Mouse (Mus musculus) ovary, postnatal 10 days (tissue): ENCODE results near the gene Tenm3.

Experiments used
- DNase-seq: peaks from one replicate; pipeline ENCODE4 v3.0.0; 2022; ENCODE audit warnings: low spot score

Gene Tenm3

DNA sequence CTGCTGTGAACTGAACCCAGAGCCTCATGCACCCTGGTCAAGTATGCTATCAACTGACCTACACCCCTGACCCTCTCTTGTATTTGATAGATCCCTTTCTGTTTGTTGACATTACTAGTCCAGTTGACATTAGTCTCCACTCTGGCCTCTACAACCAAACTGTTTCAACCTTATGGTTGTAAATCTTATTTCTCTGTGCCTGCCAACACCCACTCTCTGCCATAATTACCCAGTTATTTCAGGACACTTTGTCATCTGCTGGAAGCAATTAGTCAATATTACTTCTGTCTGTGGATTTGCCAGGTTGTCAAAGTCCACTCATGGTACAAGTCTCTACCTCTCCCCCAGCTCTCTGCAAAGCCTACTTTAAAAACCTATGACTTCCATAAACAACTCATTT, 326.3 kb downstream of the Tenm3 start:
- no peak for DNase-seq

DNA sequence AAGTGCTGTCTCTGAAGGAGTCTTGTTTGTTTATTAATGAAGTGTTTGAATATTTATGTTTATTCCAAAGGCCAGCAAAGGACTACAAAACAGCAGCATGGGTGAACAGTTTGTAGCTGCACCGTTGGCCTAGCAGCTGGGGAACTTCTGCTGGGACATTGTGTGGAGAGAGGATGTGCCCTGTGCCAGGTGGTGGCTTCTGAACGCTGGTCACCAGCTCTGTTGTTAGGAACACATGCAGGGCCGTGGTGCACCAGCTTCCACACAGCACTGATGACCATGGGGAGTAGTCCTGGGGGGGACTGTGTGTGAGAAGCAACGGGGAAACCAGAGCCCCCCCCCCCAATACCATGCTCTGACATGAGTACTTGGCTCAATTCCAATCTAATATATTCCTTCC, 329.5 kb downstream of the Tenm3 start:
- DNase-seq: no peak

GRCm38 (mm10) chr8:48513801-48514200, 329.9 kb downstream of the Tenm3 start:
- DNase-seq: no peak

DNA sequence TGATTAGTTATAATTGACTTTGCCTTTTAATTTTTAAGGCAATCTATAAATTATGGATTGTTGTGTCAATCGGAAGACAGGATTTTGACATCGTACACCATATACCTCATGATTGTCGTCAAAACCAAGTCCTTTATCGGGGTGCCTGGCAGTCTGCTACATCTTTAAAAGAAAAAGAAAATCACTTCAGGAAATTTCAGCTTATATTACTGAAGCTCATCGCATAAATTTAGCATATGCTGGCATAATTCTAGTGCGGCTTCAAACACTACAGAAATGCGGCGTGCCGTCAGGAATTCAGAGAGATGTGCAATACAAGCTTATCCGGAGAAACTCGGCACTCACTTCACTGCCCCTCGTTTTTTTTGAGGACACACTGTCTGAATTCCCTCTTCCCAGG, 332.2 kb downstream of the Tenm3 start:
- DNase-seq: no peak

DNA sequence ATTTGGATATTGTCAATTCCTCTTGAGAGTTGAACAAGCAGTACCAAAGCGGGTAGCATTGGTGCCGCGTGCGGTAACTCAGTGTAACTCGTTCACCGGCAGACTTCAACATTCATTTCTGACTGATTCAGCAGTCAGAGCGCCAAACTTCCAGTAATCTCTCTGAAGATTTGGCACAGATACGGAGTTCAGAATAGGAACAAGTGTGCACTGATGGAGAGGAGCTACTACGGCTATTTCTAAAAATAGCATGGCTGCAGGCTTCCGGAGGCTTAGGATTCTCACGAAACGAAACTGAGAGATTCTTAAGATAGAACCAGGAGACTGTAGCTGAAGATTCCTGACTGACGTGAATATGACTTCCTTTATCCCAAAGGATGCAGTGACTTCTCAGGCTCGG, 332.6 kb downstream of the Tenm3 start:
- no peak for DNase-seq

GRCm38 (mm10) chr8:48508641-48509599, 334.8 kb downstream of the Tenm3 start:
- DNase-seq: no peak

DNA sequence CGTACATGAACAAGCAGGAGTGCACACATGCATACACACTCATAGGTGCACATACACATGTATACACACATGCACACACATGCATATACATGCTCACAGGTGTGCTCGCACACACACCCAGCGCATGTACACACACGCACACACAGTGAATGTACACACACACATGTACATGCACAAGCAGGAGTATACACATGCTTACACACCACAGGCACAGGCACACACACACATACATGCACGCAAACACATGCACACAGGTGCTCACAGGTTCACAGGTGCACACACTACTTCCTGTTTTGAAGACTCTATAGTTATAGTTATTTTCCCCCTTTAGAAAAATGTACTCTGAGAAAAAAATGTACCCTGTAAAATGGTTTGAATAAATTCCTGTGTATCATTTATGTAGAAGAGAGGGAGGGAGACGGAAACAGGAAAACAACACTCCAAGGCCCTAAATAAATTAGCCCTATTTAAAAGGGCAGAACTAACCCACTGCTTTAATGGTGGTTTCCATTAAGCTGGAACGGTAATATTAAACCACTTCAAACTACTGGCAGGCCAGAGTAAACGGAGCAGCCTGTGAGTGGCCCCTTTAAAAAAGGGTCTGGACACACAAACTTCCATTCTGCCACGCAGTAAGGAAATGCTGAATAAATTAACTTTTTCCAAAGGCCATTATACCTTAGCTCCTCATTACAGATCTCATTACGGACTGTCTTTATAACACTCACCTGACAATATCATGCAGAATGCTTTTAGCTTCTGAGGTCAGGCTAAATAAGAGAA, 335.8 kb downstream of the Tenm3 start:
- no peak for DNase-seq

DNA sequence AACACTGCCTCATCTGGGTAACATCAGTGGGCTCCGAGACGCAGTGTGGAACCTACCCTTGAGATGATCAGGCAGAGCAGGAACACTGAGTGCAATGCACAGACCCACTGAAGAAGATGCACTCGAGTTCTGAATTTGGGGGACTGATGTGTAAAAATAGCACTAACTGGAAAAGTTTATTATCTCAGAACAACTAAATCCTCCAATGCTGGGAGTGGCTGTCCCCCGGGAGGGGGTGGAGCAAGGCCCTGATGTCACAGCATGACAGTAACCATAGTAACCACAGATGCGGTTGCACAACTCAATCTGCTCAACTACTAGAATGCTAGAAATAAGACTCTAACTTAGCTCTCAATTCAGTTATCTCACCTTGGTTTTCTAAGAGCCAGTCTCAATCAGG, 351.3 kb downstream of the Tenm3 start:
- DNase-seq: no peak

GRCm38 (mm10) chr8:48490635-48491165, 353.1 kb downstream of the Tenm3 start:
- DNase-seq: no peak

- DNase-seq: no peak
Observed at GRCm38 (mm10) chr8:48489936-48490634, 353.7 kb downstream of the Tenm3 start.

GRCm38 (mm10) chr8:48489417-48489816, 354.3 kb downstream of the Tenm3 start:
- DNase-seq: no peak

GRCm38 (mm10) chr8:48488809-48489208, 354.9 kb downstream of the Tenm3 start:
- DNase-seq: no peak

GRCm38 (mm10) chr8:48484143-48484542, 359.6 kb downstream of the Tenm3 start:
- no peak for DNase-seq

DNA sequence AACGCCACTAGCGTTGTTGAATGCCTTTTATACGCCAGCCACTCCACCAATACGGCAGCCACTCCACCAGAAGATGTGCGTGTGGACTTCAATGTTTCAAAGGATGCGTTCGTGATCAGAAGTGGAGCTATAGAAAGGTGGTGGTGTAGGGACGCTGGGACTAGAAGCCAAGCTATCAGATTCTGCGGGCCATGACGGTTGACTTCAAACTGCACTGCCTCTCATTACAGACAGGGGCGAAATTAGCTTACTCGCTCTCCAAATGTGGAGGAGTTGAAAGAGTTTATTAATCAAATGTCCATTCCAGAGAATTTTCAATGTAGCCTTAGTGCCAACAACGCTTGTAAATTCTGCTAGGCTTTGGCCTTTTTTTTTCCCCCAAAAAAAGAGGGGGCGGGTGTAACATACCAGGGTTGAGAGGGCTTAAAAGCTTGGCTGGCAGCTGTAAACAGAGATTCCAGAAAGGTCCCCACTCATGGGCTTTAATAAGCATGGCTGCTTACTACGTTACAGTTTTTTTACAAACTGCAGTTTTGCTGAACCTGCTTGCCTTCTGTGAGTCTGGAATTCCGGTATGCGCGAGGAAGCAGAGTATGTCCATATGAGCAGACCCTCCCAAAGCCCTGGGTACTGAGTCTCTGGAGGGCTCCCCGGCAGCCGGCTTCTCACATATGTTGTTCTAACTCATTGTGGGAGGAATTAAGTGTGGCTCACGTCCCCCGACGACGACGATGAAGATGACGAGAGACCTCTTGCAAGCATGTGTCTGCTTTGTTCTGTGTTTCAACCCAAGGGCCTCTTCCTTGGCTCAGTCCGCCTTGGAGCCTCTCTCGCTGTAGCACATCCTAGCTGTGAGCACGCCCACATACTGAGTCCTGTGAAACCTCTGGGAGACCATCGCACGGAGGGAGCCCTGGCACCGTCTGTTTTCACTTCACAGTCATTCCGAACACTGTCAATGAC, 361.8 kb downstream of the Tenm3 start:
- DNase-seq: no peak

GRCm38 (mm10) chr8:48477371-48477935, 366.3 kb downstream of the Tenm3 start:
- no peak for DNase-seq

GRCm38 (mm10) chr8:48476896-48477295, 366.9 kb downstream of the Tenm3 start:
- no peak for DNase-seq

DNA sequence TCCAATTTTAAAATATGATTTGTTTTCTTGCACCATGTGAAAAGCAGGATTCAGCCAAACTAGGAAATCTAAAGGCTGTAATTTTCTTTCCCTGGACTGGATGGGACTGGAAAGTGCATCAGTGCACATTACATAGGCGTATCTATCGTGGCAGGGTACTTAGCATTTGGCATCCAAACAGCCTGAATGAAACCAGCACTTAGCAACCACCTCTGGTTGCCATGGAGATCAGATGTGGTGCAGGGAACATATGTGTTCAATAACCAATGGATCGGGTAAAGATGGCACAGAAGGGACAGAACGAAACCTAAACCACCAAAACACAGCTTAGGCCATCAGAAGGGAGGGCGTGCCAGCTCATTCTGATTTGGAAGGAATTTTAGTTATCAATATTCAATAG, 376.1 kb downstream of the Tenm3 start:
- no peak for DNase-seq

DNA sequence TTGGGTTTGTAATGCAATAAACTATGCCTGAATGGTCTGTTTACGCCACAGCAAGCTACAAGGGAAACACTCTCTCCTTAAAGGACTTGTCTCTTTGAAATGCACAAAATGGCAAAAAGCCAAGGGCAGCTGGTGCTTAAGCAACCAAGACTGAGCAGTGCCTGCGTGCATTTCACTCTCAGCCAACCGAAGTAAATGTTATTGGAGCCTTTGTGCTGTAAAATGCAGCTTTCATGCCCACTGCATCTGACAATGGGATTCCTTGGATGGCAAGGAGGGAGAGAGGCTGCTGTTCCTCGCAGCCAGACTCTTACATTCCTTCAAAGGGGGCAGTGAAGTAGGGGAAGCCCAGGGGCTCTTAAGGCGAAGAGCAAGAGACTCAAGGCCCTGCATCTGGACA, 385.4 kb downstream of the Tenm3 start:
- no peak for DNase-seq

DNA sequence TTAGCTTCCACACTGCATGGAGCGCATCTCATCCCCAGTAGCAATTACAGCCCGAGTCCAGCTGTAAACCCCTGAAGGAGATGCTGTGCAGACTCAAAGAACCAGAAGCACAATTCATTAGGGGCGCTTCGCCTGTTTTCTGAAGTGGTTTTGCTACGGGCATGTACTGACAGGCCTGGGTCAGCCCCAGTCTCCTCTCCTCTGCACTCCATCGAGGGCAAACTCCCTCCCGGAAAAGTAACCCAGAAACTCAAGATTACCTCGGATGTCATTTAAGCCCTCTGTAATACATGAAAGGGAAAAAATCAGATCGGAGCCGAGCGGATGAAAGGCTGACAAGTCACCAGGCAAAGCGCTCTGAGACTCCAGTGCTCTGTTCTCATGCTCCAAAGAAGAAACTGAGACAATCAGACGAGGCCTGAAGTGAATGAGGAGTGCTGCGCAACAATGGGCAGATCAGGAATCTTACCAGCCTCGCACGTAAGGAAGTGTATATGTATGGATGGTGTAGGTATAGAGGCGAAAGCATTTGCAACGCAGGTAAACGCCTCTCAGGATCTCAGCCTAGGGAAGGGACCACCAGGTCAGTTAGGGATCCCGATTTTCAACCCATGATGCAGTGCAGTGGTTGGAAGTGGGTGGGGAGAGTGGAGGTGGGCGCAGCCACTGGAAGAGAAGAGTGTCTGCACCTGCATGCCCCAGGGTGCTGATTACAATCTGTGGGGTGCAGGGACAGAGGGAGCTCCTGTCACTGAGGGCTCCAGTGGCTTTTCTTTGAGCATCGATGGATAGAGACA, 387.2 kb downstream of the Tenm3 start:
- DNase-seq: no peak

DNA sequence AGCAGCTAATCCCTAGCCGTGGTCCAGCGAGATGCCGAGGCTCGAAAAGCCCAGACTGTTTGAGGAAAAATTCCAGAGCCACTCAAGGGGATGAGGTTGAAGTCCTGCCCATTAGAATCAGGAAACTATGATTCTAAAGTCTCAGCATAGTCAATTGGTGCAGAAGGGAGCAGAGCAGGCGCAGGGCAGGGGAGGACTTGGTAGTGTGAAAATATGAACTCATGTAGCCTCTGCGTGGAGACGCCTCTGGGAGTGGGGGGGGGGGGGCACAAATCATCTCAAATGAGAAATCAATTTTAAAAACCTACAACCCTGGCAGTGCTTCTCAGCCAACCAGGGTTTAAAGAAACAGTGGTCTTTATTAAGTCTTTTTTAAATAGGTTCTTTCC, 392.5 kb downstream of the Tenm3 start:
- DNase-seq: no peak
